Mouse (Mus musculus) forebrain, embryonic 10.5 days (tissue): ENCODE results near the gene Tmem208. TPM values are rescaled to one million over a fixed set of nuclear protein-coding genes. Genes with fewer than 3 reads are reported as not detected.

ENCODE experiments used
- DNase-seq: peaks from one replicate; pipeline ENCODE4 v3.0.0-alpha.2; 2017; ENCODE audit warnings: low spot score; ENCODE audit errors: extremely low spot score
- H3K27ac ChIP-seq: fragments of 300-500 bp; sonication (generic); 2 replicates; pipeline ENCODE4 v1.5.1; 2016; ENCODE audit warnings: mild to moderate bottlenecking
- H3K27me3 ChIP-seq: fragments of 300-500 bp; sonication (generic); 2 replicates; pipeline ENCODE4 v1.6.1; 2016; ENCODE audit warnings: mild to moderate bottlenecking; ENCODE audit not compliant: poor library complexity, severe bottlenecking
- H3K36me3 ChIP-seq: fragments of 300-500 bp; sonication (generic); replicated peaks from 2 replicates; pipeline ENCODE4 v1.6.1; 2016; ENCODE audit warnings: mild to moderate bottlenecking, moderate library complexity
- H3K4me1 ChIP-seq: fragments of 300-500 bp; sonication (generic); 2 replicates; pipeline ENCODE4 v1.6.1; 2016
- H3K4me3 ChIP-seq: fragments of 300-500 bp; sonication (generic); 2 replicates; pipeline ENCODE4 v1.5.1; 2016; ENCODE audit warnings: mild to moderate bottlenecking, moderate library complexity
- H3K9me3 ChIP-seq: fragments of 300-500 bp; sonication (generic); 2 replicates; pipeline ENCODE4 v1.6.1; 2016; ENCODE audit warnings: mild to moderate bottlenecking, moderate library complexity
- WGBS: fragments of 180-500 bp; shearing (Covaris S2); methylation state at CpG from one replicate; pipeline ENCODE4 v1.1.7; 2016; 5-methylcytosine and 5-hydroxymethylcytosine counted together
- polyA plus RNA-seq: library from polyadenylated mRNA; unstranded; fragments of >200 nt; fragmentation: Nextera tagmentation; extraction: Ambion mirVana; gene quantifications from 2 replicates; pipeline ENCODE4 v1.2.1, GENCODE M21; 2016

Tmem208 gene
- polyA plus RNA-seq, 1 experiment from 2014 or later, result 95.3 TPM

- H3K36me3 ChIP-seq, result peaks cover 70% of the 10 kb centered on the region
- H3K4me1 ChIP-seq, result peaks cover 6% of the 10 kb centered on the region; the same call in 1 of the 2 replicates
- no peak for DNase-seq
- H3K27me3 ChIP-seq, result no peaks in the 10 kb centered on the region
- 91% methylated on average over 4 of the region's 4 CpGs for WGBS
- no peaks in the 10 kb centered on the region for H3K9me3 ChIP-seq
- no peak overlapping the region for H3K4me3 ChIP-seq
- H3K27ac ChIP-seq, result no peak overlapping the region
These were observed 8.2 kb upstream of the Tmem208 start for GRCm38 (mm10) chr8:105317941-105318340.

DNA sequence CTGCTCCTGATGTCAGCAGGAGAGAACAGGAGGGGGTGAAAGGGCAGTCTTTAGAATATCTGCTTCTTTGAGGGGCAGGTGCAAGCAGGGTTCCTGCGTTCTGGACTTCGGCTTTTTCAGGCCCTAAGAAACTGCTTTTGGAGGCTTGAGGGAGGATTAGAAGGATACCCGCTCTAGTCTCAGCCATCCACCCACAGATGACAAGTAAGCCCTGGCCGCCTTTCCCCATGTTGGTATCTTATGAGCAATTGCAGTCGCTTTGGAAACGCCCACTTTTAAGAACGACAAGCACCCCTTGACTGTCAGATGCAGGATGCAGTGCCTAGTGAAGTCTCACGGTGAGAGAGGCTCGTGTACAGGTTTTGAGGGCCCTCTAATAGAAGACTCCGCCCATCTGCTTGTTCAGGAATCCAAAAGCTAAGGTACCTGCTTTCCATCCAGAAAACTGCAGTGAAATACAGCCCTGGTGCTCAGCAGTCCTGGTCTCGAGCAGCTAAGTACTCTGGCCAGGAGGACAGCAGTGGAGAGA lies 7.4 kb upstream of the Tmem208 start:
- H3K36me3 ChIP-seq, result peaks cover 68% of the 10 kb centered on the region
- no peak overlapping the region for H3K4me3 ChIP-seq
- H3K4me1 ChIP-seq, result peaks cover 6% of the 10 kb centered on the region; the same call in 1 of the 2 replicates
- no peaks in the 10 kb centered on the region for H3K27me3 ChIP-seq
- DNase-seq, result no peak
- H3K9me3 ChIP-seq, result no peaks in the 10 kb centered on the region
- no peak overlapping the region for H3K27ac ChIP-seq
- WGBS, result 87% methylated on average over 11 of the region's 11 CpGs

GRCm38 (mm10) chr8:105323183-105323582 lies 3.0 kb upstream of the Tmem208 start:
- Histone ChIP-seq H3K27me3 (no peaks in the 10 kb centered on the region), H3K4me3 (no peak overlapping the region), H3K27ac (no peak overlapping the region), H3K4me1 (peaks cover 23% of the 10 kb centered on the region), H3K9me3 (no peaks in the 10 kb centered on the region), H3K36me3 (peaks cover 37% of the 10 kb centered on the region)
- no peak for DNase-seq
- 88% methylated on average over 4 of the region's 4 CpGs for WGBS

GRCm38 (mm10) chr8:105325641-105326093 lies 487 bp upstream of the Tmem208 start:
- peaks cover 40% of the 10 kb centered on the region for H3K36me3 ChIP-seq
- H3K4me1 ChIP-seq, result peaks cover 23% of the 10 kb centered on the region
- peak overlapping the region; percentile 88 for H3K27ac ChIP-seq
- 1% methylated on average over 12 of the region's 12 CpGs for WGBS
- no peaks in the 10 kb centered on the region for H3K9me3 ChIP-seq
- H3K27me3 ChIP-seq, result no peaks in the 10 kb centered on the region
- peak overlapping the region; percentile 76 for H3K4me3 ChIP-seq
- no peak for DNase-seq

DNA sequence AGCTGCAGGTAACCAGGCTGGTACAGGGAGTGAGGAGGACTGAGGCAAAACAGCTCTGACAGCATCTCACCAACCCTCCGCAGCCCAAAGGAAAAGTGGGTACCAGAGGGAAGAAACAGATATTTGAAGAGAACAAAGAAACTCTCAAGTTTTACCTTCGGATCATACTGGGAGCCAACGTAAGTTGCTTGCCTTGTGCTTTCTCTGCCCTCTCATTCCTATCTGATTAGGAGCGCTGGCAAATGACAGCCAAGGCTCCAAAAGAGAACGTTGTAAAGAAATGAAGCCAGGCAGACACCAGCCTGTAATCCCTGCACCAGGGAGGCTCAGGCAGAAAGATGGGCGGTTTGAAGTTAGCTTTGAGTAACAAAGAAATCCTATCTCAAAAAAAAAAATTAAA lies 814 bp downstream of the Tmem208 start:
- peaks cover 23% of the 10 kb centered on the region for H3K4me1 ChIP-seq
- peak overlapping the region; percentile 88 for H3K27ac ChIP-seq
- no peaks in the 10 kb centered on the region for H3K27me3 ChIP-seq
- H3K4me3 ChIP-seq, result peak overlapping the region; percentile 76
- peaks cover 53% of the 10 kb centered on the region for H3K36me3 ChIP-seq
- DNase-seq, result no peak
- 39% methylated on average over 6 of the region's 6 CpGs for whole genome bisulfite sequencing
- H3K9me3 ChIP-seq, result no peaks in the 10 kb centered on the region

- Histone ChIP-seq H3K4me1 (peaks cover 15% of the 10 kb centered on the region), H3K36me3 (peaks cover 76% of the 10 kb centered on the region)
- 96% methylated on average over 12 of the region's 12 CpGs for WGBS
These were observed 4.2 kb downstream of the Tmem208 start for GRCm38 (mm10) chr8:105330325-105330724.

DNA sequence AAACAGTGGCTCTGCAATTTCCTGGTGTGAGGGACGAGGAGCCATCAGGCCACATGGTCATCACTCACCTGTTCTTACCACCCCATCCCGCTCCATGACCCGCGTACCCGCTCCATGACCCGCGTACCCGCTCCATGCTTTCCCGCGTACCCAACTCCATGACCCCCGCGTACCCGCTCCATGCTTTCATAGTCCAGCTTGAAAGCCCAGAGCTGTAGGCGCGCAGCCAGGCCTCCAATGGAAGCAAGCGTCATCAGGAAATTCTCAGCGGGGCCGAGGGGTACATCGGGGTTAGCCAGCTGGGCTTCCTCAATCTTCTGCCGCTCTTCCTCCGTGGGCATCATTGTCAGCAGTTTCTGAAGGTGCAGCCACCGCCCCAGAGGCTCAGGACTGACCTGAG lies 5.3 kb downstream of the Tmem208 start:
- WGBS, result 96% methylated on average over 22 of the region's 22 CpGs
- H3K27ac ChIP-seq, result no peak overlapping the region
- peaks cover 5% of the 10 kb centered on the region for H3K27me3 ChIP-seq
- H3K4me1 ChIP-seq, result peaks cover 10% of the 10 kb centered on the region
- no peaks in the 10 kb centered on the region for H3K9me3 ChIP-seq
- DNase-seq, result no peak
- peaks cover 87% of the 10 kb centered on the region for H3K36me3 ChIP-seq
- no peak overlapping the region for H3K4me3 ChIP-seq

More at GRCm38 (mm10) chr8:105330325-105330724, 4.2 kb downstream of the Tmem208 start:
- Histone ChIP-seq H3K9me3 (no peaks in the 10 kb centered on the region), H3K27me3 (no peaks in the 10 kb centered on the region), H3K27ac (no peak overlapping the region), H3K4me3 (no peak overlapping the region; the same call in 1 of the 2 replicates)
- no peak for DNase-seq

DNA sequence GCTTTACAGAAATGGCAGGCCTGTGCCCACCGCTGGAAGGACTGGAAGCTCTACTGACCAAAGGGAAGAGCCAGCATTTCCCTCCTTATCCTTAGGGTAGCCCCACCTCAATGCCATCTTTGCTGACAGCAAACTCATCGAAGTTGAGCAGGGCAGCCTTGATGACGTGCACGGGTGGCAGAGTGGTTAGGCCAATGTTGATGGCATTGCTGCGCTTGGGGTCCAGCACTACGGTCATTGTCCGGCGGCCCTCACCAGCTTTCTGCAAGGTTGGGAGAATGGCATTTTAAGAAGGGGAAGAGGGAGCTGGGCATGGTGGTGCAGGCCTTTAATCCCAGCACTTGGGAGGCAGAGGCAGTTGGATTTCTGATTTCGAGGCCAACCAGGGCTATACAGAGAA lies 5.8 kb downstream of the Tmem208 start:
- 95% methylated on average over 9 of the region's 9 CpGs for WGBS
- H3K36me3 ChIP-seq, result peaks cover 92% of the 10 kb centered on the region
- H3K4me1 ChIP-seq, result peaks cover 7% of the 10 kb centered on the region
- H3K9me3 ChIP-seq, result no peaks in the 10 kb centered on the region
- H3K4me3 ChIP-seq, result no peak overlapping the region
- H3K27me3 ChIP-seq, result peaks cover 9% of the 10 kb centered on the region
- no peak for DNase-seq
- no peak overlapping the region for H3K27ac ChIP-seq

DNA sequence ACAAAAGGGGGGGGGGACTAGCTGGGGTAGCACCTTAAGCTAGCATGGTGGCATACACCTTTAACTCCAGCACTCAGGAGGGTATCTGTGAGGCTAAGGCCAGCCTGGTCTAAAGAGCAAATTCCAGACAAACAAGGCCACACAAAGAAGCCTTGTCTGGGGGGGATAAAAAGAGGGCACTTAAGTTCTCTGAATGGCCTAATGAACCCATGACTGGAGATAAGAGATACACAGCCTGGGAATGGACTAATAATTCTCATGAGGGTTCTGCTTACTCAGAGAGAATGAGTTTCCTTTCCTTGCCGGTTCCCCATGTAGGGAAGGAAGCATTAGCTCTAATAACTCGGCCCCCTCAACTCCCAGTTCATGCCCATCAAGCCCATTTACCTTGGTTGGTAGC lies 6.4 kb downstream of the Tmem208 start:
- DNase-seq, result no peak
- Histone ChIP-seq H3K27me3 (peaks cover 15% of the 10 kb centered on the region), H3K9me3 (no peaks in the 10 kb centered on the region), H3K4me1 (peaks cover 1% of the 10 kb centered on the region), H3K36me3 (peaks cover 98% of the 10 kb centered on the region), H3K4me3 (no peak overlapping the region), H3K27ac (no peak overlapping the region)
- WGBS, result 82% methylated on average over 2 of the region's 2 CpGs

- Histone ChIP-seq H3K4me1 (peaks cover 9% of the 10 kb centered on the region), H3K27ac (no peak overlapping the region), H3K27me3 (peaks cover 27% of the 10 kb centered on the region), H3K4me3 (peak overlapping the region; percentile 16), H3K9me3 (no peaks in the 10 kb centered on the region), H3K36me3 (peaks cover 72% of the 10 kb centered on the region)
- no peak for DNase-seq
- WGBS, result 49% methylated on average over 32 of the region's 32 CpGs
These were observed 10.4 kb downstream of the Tmem208 start for GRCm38 (mm10) chr8:105336373-105337130.

- 61% methylated on average over 4 of the region's 4 CpGs for WGBS
- Histone ChIP-seq H3K27ac (no peak overlapping the region), H3K36me3 (peaks cover 52% of the 10 kb centered on the region), H3K4me3 (no peak overlapping the region), H3K4me1 (peaks cover 9% of the 10 kb centered on the region), H3K27me3 (peaks cover 27% of the 10 kb centered on the region), H3K9me3 (no peaks in the 10 kb centered on the region)
- DNase-seq, result no peak
These were observed 12.8 kb downstream of the Tmem208 start for GRCm38 (mm10) chr8:105338992-105339391.

DNA sequence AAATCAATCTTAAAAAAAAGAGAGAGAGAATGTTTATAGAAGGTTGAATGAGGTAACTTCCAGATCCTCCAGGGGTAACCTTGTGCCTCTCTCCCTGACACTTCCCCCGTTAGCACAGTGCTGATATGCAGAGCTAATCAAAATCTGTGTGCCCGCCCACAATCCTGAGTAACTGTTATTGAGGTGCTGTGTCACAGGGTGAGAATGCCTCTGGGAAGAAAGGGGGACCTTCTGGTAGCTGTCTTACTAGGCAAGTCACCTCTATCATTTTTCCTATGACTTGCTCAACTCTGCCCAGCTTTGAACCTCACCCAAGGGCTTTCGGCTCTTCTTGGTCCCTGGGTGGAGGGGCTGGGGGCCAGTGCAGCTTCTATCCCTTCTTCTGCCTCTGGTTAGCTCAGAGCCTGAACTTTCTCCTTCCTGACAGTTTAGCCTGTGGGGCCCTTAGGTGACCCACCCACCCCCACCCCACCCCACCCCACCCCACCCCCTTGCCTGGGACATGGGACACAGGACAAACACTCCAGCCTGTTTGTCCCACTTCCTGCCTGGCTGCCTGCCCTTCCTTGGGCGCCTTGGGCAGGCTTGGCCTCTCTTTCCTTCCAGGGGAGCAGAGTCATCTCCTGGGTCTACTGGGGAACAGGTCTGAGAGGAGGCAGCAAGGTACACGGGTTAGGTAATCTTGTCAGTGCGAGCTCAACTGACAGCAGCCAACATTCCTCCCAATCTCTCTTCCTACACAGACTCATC lies 13.9 kb downstream of the Tmem208 start:
- H3K27ac ChIP-seq, result no peak overlapping the region
- peaks cover 41% of the 10 kb centered on the region for H3K36me3 ChIP-seq
- H3K27me3 ChIP-seq, result peaks cover 27% of the 10 kb centered on the region
- H3K4me3 ChIP-seq, result no peak overlapping the region
- 82% methylated on average over 6 of the region's 6 CpGs for WGBS
- no peak for DNase-seq
- H3K9me3 ChIP-seq, result no peaks in the 10 kb centered on the region
- peaks cover 19% of the 10 kb centered on the region for H3K4me1 ChIP-seq

- Histone ChIP-seq H3K4me3 (no peak overlapping the region), H3K9me3 (no peaks in the 10 kb centered on the region), H3K4me1 (peaks cover 32% of the 10 kb centered on the region), H3K36me3 (peaks cover 28% of the 10 kb centered on the region), H3K27me3 (peaks cover 28% of the 10 kb centered on the region), H3K27ac (no peak overlapping the region)
- no peak for DNase-seq
- WGBS, result 56% methylated on average over 8 of the region's 8 CpGs
These were observed 15.2 kb downstream of the Tmem208 start for GRCm38 (mm10) chr8:105341399-105341798.
